Mouse (Mus musculus) spleen, adult 10 weeks (tissue): ENCODE measurements around the gene Tmem125. TPM values are rescaled to one million over a fixed set of nuclear protein-coding genes. Genes with fewer than 3 reads are reported as not detected.

Source experiments
- polyA plus RNA-seq: library from polyadenylated mRNA; stranded (reverse); fragments of 350-450 nt; fragmentation: Illumina TruSeq; extraction: RNeasy Lipid Tissue Mini Kit (QIAGEN cat#74804); gene quantifications from one replicate; pipeline ENCODE4 v1.2.3, GENCODE M21; 2015; ENCODE audit warnings: low replicate concordance; ENCODE audit not compliant: insufficient read depth

Tmem125 gene
- polyA plus RNA-seq = not detected

GRCm38 (mm10) chr4:118543592-118544260, at the start of gene Tmem125:
Tmem125 (minus strand) TSS chr4:118544044.

GRCm38 (mm10) chr4:118526408-118527334, 17.2 kb downstream of the Tmem125 start, which contains the start of gene 2610528J11Rik:
2610528J11Rik (plus strand) TSS chr4:118526999.

Other genes with a start within 250 kb of the Tmem125 start
- 22.7 TPM for gene Szt2, start 134.8 kb downstream of the Tmem125 start, polyA plus RNA-seq
- 85.4 TPM for gene Med8, start 134.7 kb downstream of the Tmem125 start, polyA plus RNA-seq
- gene Elovl1, start 116.0 kb downstream of the Tmem125 start, polyA plus RNA-seq = 86.9 TPM
- gene Cdc20, start 106.7 kb downstream of the Tmem125 start, polyA plus RNA-seq = 8.3 TPM
- 1.3 TPM for gene Mpl, start 86.5 kb downstream of the Tmem125 start, polyA plus RNA-seq
- gene Tie1, start 54.0 kb downstream of the Tmem125 start, polyA plus RNA-seq = 7.6 TPM
- gene 2610528J11Rik, start 17.0 kb downstream of the Tmem125 start, polyA plus RNA-seq = not detected
- gene Cfap57, start 76.7 kb upstream of the Tmem125 start, polyA plus RNA-seq = not detected
- gene Ebna1bp2, start 76.8 kb upstream of the Tmem125 start, polyA plus RNA-seq = 91.8 TPM
- not detected for gene Olfr62, start 114.9 kb upstream of the Tmem125 start, polyA plus RNA-seq
- gene Olfr1342, start 148.7 kb upstream of the Tmem125 start, polyA plus RNA-seq = not detected
- not detected for gene Olfr1341, start 159.5 kb upstream of the Tmem125 start, polyA plus RNA-seq
- gene Olfr1340, start 176.1 kb upstream of the Tmem125 start, polyA plus RNA-seq = not detected
- gene Olfr1339, start 188.1 kb upstream of the Tmem125 start, polyA plus RNA-seq = not detected
- not detected for gene Olfr1338, start 214.7 kb upstream of the Tmem125 start, polyA plus RNA-seq
- gene Olfr1337, start 238.5 kb upstream of the Tmem125 start, polyA plus RNA-seq = not detected